Mouse (Mus musculus): ENCODE data around the gene Tmem88. TPM values are rescaled to one million over a fixed set of nuclear protein-coding genes. Genes with fewer than 3 reads are reported as not detected.

Gene Tmem88
- polyA plus RNA-seq, 1 experiment from 2014 or later = 13.6 TPM

GRCm38 (mm10) chr11:69405397-69406200 lies 7.6 kb upstream of the Tmem88 start:
- H3K4me1 ChIP-seq (ENCODE audit: control insufficient read depth, insufficient read depth, low read length) = peaks cover 3% of the 10 kb centered on the region; the same call in 1 of the 2 replicates
- H3K27ac ChIP-seq (replicated peaks; ENCODE audit: low read depth, low read length) = no peak overlapping the region
- no peak overlapping the region; the same call in 1 of the 2 replicates for H3K9ac ChIP-seq (replicated peaks; ENCODE audit: low read length)
- no peaks in the 10 kb centered on the region for H3K27me3 ChIP-seq (ENCODE audit: control insufficient read depth, insufficient read depth, low read length)
- no peaks in the 10 kb centered on the region for H3K9me3 ChIP-seq (replicated peaks; ENCODE audit: control insufficient read depth, low read length)
- no peak overlapping the region for H3K4me2 ChIP-seq (ENCODE audit: low read depth, low read length)
- DNase-seq (ENCODE audit: low spot score) (no peak), ATAC-seq (replicated peaks; ENCODE audit: insufficient number of reproducible peaks, low FRiP score, low TSS enrichment, low read depth) (no peak)
- WGBS = 91% methylated on average over 24 of the region's 24 CpGs
- H3K36me3 ChIP-seq (replicated peaks; ENCODE audit: control insufficient read depth, insufficient read depth, low read depth, low read length) = peaks cover 43% of the 10 kb centered on the region
- no peak overlapping the region; the same call in 1 of the 2 replicates for H3K4me3 ChIP-seq (ENCODE audit: low read depth, low read length)

- Histone ChIP-seq H3K4me3 (ENCODE audit: low read depth, low read length) (no peak overlapping the region), H3K9me3 (replicated peaks; ENCODE audit: control insufficient read depth, low read length) (no peaks in the 10 kb centered on the region), H3K4me2 (ENCODE audit: low read depth, low read length) (no peak overlapping the region), H3K36me3 (replicated peaks; ENCODE audit: control insufficient read depth, insufficient read depth, low read depth, low read length) (peaks cover 43% of the 10 kb centered on the region), H3K27ac (replicated peaks; ENCODE audit: low read depth, low read length) (no peak overlapping the region), H3K27me3 (ENCODE audit: control insufficient read depth, insufficient read depth, low read length) (no peaks in the 10 kb centered on the region), H3K4me1 (ENCODE audit: control insufficient read depth, insufficient read depth, low read length) (peaks cover 3% of the 10 kb centered on the region; the same call in 1 of the 2 replicates), H3K9ac (replicated peaks; ENCODE audit: low read length) (no peak overlapping the region)
- no peak for DNase-seq (ENCODE audit: low spot score)
- ATAC-seq (replicated peaks; ENCODE audit: insufficient number of reproducible peaks, low FRiP score, low TSS enrichment, low read depth) = no peak
- 95% methylated on average over 22 of the region's 24 CpGs for WGBS
Measured at GRCm38 (mm10) chr11:69404595-69405396, 6.8 kb upstream of the Tmem88 start.

- no peak overlapping the region for H3K4me3 ChIP-seq (ENCODE audit: low read depth, low read length)
- H3K36me3 ChIP-seq (replicated peaks; ENCODE audit: control insufficient read depth, insufficient read depth, low read depth, low read length) = peaks cover 43% of the 10 kb centered on the region
- 93% methylated on average over 38 of the region's 38 CpGs for whole genome bisulfite sequencing
- ATAC-seq (replicated peaks; ENCODE audit: insufficient number of reproducible peaks, low FRiP score, low TSS enrichment, low read depth) = no peak
- no peak overlapping the region; the same call in 1 of the 2 replicates for H3K9ac ChIP-seq (replicated peaks; ENCODE audit: low read length)
- DNase-seq (ENCODE audit: low spot score) = no peak
- H3K4me1 ChIP-seq (ENCODE audit: control insufficient read depth, insufficient read depth, low read length) = peaks cover 3% of the 10 kb centered on the region; the same call in 1 of the 2 replicates
- H3K27me3 ChIP-seq (ENCODE audit: control insufficient read depth, insufficient read depth, low read length) = no peaks in the 10 kb centered on the region
- H3K4me2 ChIP-seq (ENCODE audit: low read depth, low read length) = no peak overlapping the region
- no peak overlapping the region for H3K27ac ChIP-seq (replicated peaks; ENCODE audit: low read depth, low read length)
- no peaks in the 10 kb centered on the region for H3K9me3 ChIP-seq (replicated peaks; ENCODE audit: control insufficient read depth, low read length)
Measured at GRCm38 (mm10) chr11:69403691-69404594, 5.9 kb upstream of the Tmem88 start.

- Histone ChIP-seq H3K9ac (replicated peaks; ENCODE audit: low read length) (no peak overlapping the region), H3K4me2 (ENCODE audit: low read depth, low read length) (no peak overlapping the region), H3K9me3 (replicated peaks; ENCODE audit: control insufficient read depth, low read length) (no peaks in the 10 kb centered on the region), H3K4me3 (ENCODE audit: low read depth, low read length) (no peak overlapping the region), H3K4me1 (ENCODE audit: control insufficient read depth, insufficient read depth, low read length) (peaks cover 6% of the 10 kb centered on the region), H3K36me3 (replicated peaks; ENCODE audit: control insufficient read depth, insufficient read depth, low read depth, low read length) (peaks cover 37% of the 10 kb centered on the region), H3K27me3 (ENCODE audit: control insufficient read depth, insufficient read depth, low read length) (no peaks in the 10 kb centered on the region), H3K27ac (replicated peaks; ENCODE audit: low read depth, low read length) (no peak overlapping the region)
- DNase-seq (ENCODE audit: low spot score) (no peak), ATAC-seq (replicated peaks; ENCODE audit: insufficient number of reproducible peaks, low FRiP score, low TSS enrichment, low read depth) (no peak)
- WGBS = 81% methylated on average over 12 of the region's 12 CpGs
Measured at GRCm38 (mm10) chr11:69401987-69402386, 4.0 kb upstream of the Tmem88 start.

- H3K27ac ChIP-seq (replicated peaks; ENCODE audit: low read depth, low read length) = no peak overlapping the region
- WGBS = 19% methylated on average over 22 of the region's 22 CpGs
- no peak overlapping the region for H3K4me2 ChIP-seq (ENCODE audit: low read depth, low read length)
- peak; percentile 95 for DNase-seq (ENCODE audit: low spot score)
- H3K27me3 ChIP-seq (ENCODE audit: control insufficient read depth, insufficient read depth, low read length) = no peaks in the 10 kb centered on the region
- H3K9me3 ChIP-seq (replicated peaks; ENCODE audit: control insufficient read depth, low read length) = no peaks in the 10 kb centered on the region
- H3K4me1 ChIP-seq (ENCODE audit: control insufficient read depth, insufficient read depth, low read length) = peaks cover 10% of the 10 kb centered on the region
- no peak overlapping the region for H3K4me3 ChIP-seq (ENCODE audit: low read depth, low read length)
- peak; percentile 24 for ATAC-seq (replicated peaks; ENCODE audit: insufficient number of reproducible peaks, low FRiP score, low TSS enrichment, low read depth)
- no peak overlapping the region for H3K9ac ChIP-seq (replicated peaks; ENCODE audit: low read length)
- peaks cover 31% of the 10 kb centered on the region for H3K36me3 ChIP-seq (replicated peaks; ENCODE audit: control insufficient read depth, insufficient read depth, low read depth, low read length)
Measured at GRCm38 (mm10) chr11:69401210-69401637, 3.2 kb upstream of the Tmem88 start.

- Histone ChIP-seq H3K4me2 (ENCODE audit: low read depth, low read length) (no peak overlapping the region), H3K27ac (replicated peaks; ENCODE audit: low read depth, low read length) (no peak overlapping the region), H3K36me3 (replicated peaks; ENCODE audit: control insufficient read depth, insufficient read depth, low read depth, low read length) (peaks cover 21% of the 10 kb centered on the region), H3K4me3 (ENCODE audit: low read depth, low read length) (0 out of 2 replicates have a peak overlapping the region, but pooled peaks have one; percentile 1), H3K27me3 (ENCODE audit: control insufficient read depth, insufficient read depth, low read length) (no peaks in the 10 kb centered on the region), H3K9ac (replicated peaks; ENCODE audit: low read length) (no peak overlapping the region), H3K4me1 (ENCODE audit: control insufficient read depth, insufficient read depth, low read length) (peaks cover 10% of the 10 kb centered on the region), H3K9me3 (replicated peaks; ENCODE audit: control insufficient read depth, low read length) (no peaks in the 10 kb centered on the region)
- no peak for ATAC-seq (replicated peaks; ENCODE audit: insufficient number of reproducible peaks, low FRiP score, low TSS enrichment, low read depth)
- 77% methylated on average over 25 of the region's 25 CpGs for WGBS
- DNase-seq (ENCODE audit: low spot score) = no peak
Measured at GRCm38 (mm10) chr11:69400083-69400850, 2.2 kb upstream of the Tmem88 start.
